In genomic region chr14:60302441-60302840, GRCm38 (mm10) we compare ENCODE assay signal across 26 mouse cellular contexts. TPM values are rescaled to one million over a fixed set of nuclear protein-coding genes. Genes with fewer than 3 reads are reported as not detected.
A peak's percentile ranks its signal among the peaks of the same experiment; 100 is the strongest.
DNase-seq lines count a peak whose midpoint lies in the region; ATAC-seq and TF ChIP-seq lines count a peak whose summit lies in the region.
"Had no signal": no experiment of that assay in that cellular context is flagged by ENCODE, and none has a peak within 500 bp of the region (broad histone marks: within the 10 kb centered on the region; RNA-seq: fewer than 3 reads in every experiment).

No protein-coding gene starts in this region.

- H3K27me3 ChIP-seq in hindbrain, postnatal 0 days (ENCODE audit: insufficient read depth, low read length) = no peaks in the 10 kb centered on the region
- H3K27me3 ChIP-seq in hindbrain, embryonic 14.5 days (ENCODE audit: control insufficient read depth, insufficient read depth, low read length) = no peaks in the 10 kb centered on the region
- no peaks in the 10 kb centered on the region for H3K27me3 ChIP-seq in liver, embryonic 12.5 days (replicated peaks)
- H3K27me3 ChIP-seq: forebrain, embryonic 13.5 days; heart, embryonic 15.5 days; hindbrain, embryonic 15.5 days had no signal

- no peak overlapping the region for H3K27ac ChIP-seq in hindbrain, postnatal 0 days
- H3K27ac ChIP-seq in hindbrain, embryonic 14.5 days = no peak overlapping the region
- peak overlapping the region; percentile 45; the same call in 1 of the 2 replicates for H3K27ac ChIP-seq in bone marrow macrophage, adult 2 months (ENCODE audit: insufficient read depth, low read depth, low read length)
- H3K27ac ChIP-seq in liver, embryonic 12.5 days = no peak overlapping the region
- H3K27ac ChIP-seq: embryonic facial prominence, embryonic 10.5 days; forebrain, embryonic 13.5 days; heart, adult 2 months; heart, embryonic 15.5 days; hindbrain, embryonic 10.5 days; hindbrain, embryonic 15.5 days had no signal

- no peak overlapping the region for H3K9ac ChIP-seq in hindbrain, postnatal 0 days (replicated peaks; ENCODE audit: low read length)
- H3K9ac ChIP-seq in hindbrain, embryonic 14.5 days = no peak overlapping the region
- H3K9ac ChIP-seq in liver, embryonic 12.5 days = no peak overlapping the region
- H3K9ac ChIP-seq: forebrain, embryonic 13.5 days; heart, embryonic 15.5 days; hindbrain, embryonic 15.5 days had no signal

- no peak for TF ChIP-seq POLR2A in bone marrow macrophage, adult 2 months (IDR thresholded peaks at IDR 0.05; ENCODE audit: borderline replicate concordance, low read depth, low read length)

- no peaks in the 10 kb centered on the region for H3K4me1 ChIP-seq in hindbrain, postnatal 0 days (ENCODE audit: insufficient read depth, low read length)
- no peaks in the 10 kb centered on the region for H3K4me1 ChIP-seq in hindbrain, embryonic 14.5 days (replicated peaks; ENCODE audit: control insufficient read depth, insufficient read depth, low read length)
- H3K4me1 ChIP-seq in bone marrow macrophage, adult 2 months (ENCODE audit: control insufficient read depth, insufficient read depth, low read length) = peaks cover 9% of the 10 kb centered on the region
- H3K4me1 ChIP-seq in liver, embryonic 12.5 days = no peaks in the 10 kb centered on the region
- H3K4me1 ChIP-seq: embryonic facial prominence, embryonic 10.5 days; heart, embryonic 15.5 days; hindbrain, embryonic 10.5 days; hindbrain, embryonic 15.5 days had no signal

- no peak for TF ChIP-seq CTCF in hindbrain, postnatal 0 days (IDR thresholded peaks at IDR 0.05; ENCODE audit: low read depth)
- TF ChIP-seq CTCF in bone marrow macrophage, adult 2 months (IDR thresholded peaks at IDR 0.05; ENCODE audit: low read depth, low read length) = no peak

- H3K4me3 ChIP-seq in hindbrain, postnatal 0 days (ENCODE audit: low read length) = no peak overlapping the region
- H3K4me3 ChIP-seq in hindbrain, embryonic 14.5 days (replicated peaks; ENCODE audit: low read length) = no peak overlapping the region
- H3K4me3 ChIP-seq in bone marrow macrophage, adult 2 months (ENCODE audit: insufficient read depth, low read length) = no peak overlapping the region
- no peak overlapping the region for H3K4me3 ChIP-seq in liver, embryonic 12.5 days
- H3K4me3 ChIP-seq: embryonic facial prominence, embryonic 10.5 days; forebrain, embryonic 13.5 days; heart, adult 2 months; heart, embryonic 15.5 days; hindbrain, embryonic 10.5 days; hindbrain, embryonic 15.5 days had no signal

- DNase-seq in cerebellum, postnatal 10 days = peak; percentile 16 to 40
- no peak for DNase-seq in cerebellum, postnatal 4 days (ENCODE audit: low spot score in 2 of 2)
- DNase-seq in hindbrain, postnatal 0 days (ENCODE audit: low spot score) = peak; percentile 33
- no peak for DNase-seq in hindbrain, embryonic 14.5 days (ENCODE audit: low spot score)
- DNase-seq in layer of hippocampus, adult 9-10 months (ENCODE audit: low spot score) = no peak
- DNase-seq: adrenal gland, adult 8-10 months; adrenal gland, postnatal 36 days; B cell, adult 2 months; gastrocnemius, postnatal 36 days; heart, adult 2 months; heart, postnatal 14 days had no signal

- no peak overlapping the region for H3K4me2 ChIP-seq in hindbrain, postnatal 0 days (ENCODE audit: low read depth, low read length)
- no peak overlapping the region for H3K4me2 ChIP-seq in hindbrain, embryonic 14.5 days (replicated peaks)
- no peak overlapping the region for H3K4me2 ChIP-seq in liver, embryonic 12.5 days
- H3K4me2 ChIP-seq: forebrain, embryonic 13.5 days; heart, embryonic 11.5 days; heart, embryonic 15.5 days; hindbrain, embryonic 15.5 days had no signal

- no peaks in the 10 kb centered on the region for H3K9me3 ChIP-seq in hindbrain, postnatal 0 days (ENCODE audit: low read length)
- no peaks in the 10 kb centered on the region for H3K9me3 ChIP-seq in hindbrain, embryonic 14.5 days (ENCODE audit: control insufficient read depth, low read length)
- H3K9me3 ChIP-seq in liver, embryonic 12.5 days (replicated peaks) = no peaks in the 10 kb centered on the region
- H3K9me3 ChIP-seq: embryonic facial prominence, embryonic 10.5 days; forebrain, embryonic 13.5 days; G1E; heart, embryonic 15.5 days; hindbrain, embryonic 10.5 days; hindbrain, embryonic 15.5 days had no signal

- WGBS in hindbrain, postnatal 0 days = 55% methylated on average over 4 of the region's 4 CpGs
- 63% methylated on average over 4 of the region's 4 CpGs for WGBS in hindbrain, embryonic 14.5 days
- WGBS in liver, embryonic 12.5 days (ENCODE audit: insufficient replicate concordance) = 77% methylated on average over 4 of the region's 4 CpGs

- H3K36me3 ChIP-seq in hindbrain, postnatal 0 days (ENCODE audit: insufficient read depth, low read length) = peaks cover 4% of the 10 kb centered on the region; the same call in 1 of the 2 replicates
- H3K36me3 ChIP-seq in hindbrain, embryonic 14.5 days (replicated peaks; ENCODE audit: control insufficient read depth, insufficient read depth) = peaks cover 33% of the 10 kb centered on the region
- peaks cover 46% of the 10 kb centered on the region for H3K36me3 ChIP-seq in liver, embryonic 12.5 days

- ATAC-seq in hindbrain, postnatal 0 days = no peak
- ATAC-seq in hindbrain, embryonic 14.5 days (ENCODE audit: low FRiP score) = no peak
- ATAC-seq in granulocyte monocyte progenitor cell, adult 5-6 weeks (replicated peaks; ENCODE audit: poor library complexity, severe bottlenecking) = peak; percentile 14; the same call in 1 of the 2 replicates
- ATAC-seq in liver, embryonic 12.5 days = no peak
- ATAC-seq: CD4-positive, CD25-positive, alpha-beta regulatory T cell, adult 4 months; forebrain, embryonic 13.5 days; inflammation-experienced regulatory T-cells, adult 6 months had no signal

RNA-seq across cellular contexts. Expression of gene Mtmr6, which starts 37.4 kb away (rescaled TPM):
- total RNA-seq in hindbrain, postnatal 0 days (2014; rRNA removed) = 28.5 and 36.7 TPM in 2 replicates
- polyA plus RNA-seq in hindbrain, postnatal 0 days (2015; fragmentation: Nextera tagmentation; extraction: Ambion mirVana) = 51.6 and 55.5 TPM in 2 replicates
- 66.9 and 70.5 TPM in 2 replicates for polyA plus RNA-seq in hindbrain, embryonic 14.5 days (2014; fragmentation: Nextera tagmentation; extraction: Ambion mirVana)
- 122 and 129 TPM in 2 replicates for polyA plus RNA-seq in bone marrow macrophage, adult 2 months (2012; ENCODE audit: insufficient read depth, insufficient read length, missing spikeins)
- total RNA-seq in granulocyte monocyte progenitor cell, adult 5-6 weeks (2014; fragmentation: Nextera tagmentation) = 32.9 and 36.1 TPM in 2 replicates
- total RNA-seq in granulocyte monocyte progenitor cell, adult 5-6 weeks (2017) = 69.7 and 70.7 TPM in 2 replicates
- polyA plus RNA-seq in liver, embryonic 12.5 days (2016; fragmentation: Nextera tagmentation; extraction: Ambion mirVana) = 16.7 and 17.9 TPM in 2 replicates

RNA-seq across cellular contexts. Expression of gene Gm49336, which starts 51.1 kb away (rescaled TPM):
- 78.3 and 85.9 TPM in 2 replicates for total RNA-seq in hindbrain, postnatal 0 days (2014; rRNA removed)
- 32.0 and 33.1 TPM in 2 replicates for polyA plus RNA-seq in hindbrain, postnatal 0 days (2015; fragmentation: Nextera tagmentation; extraction: Ambion mirVana)
- 71.0 and 77.8 TPM in 2 replicates for polyA plus RNA-seq in hindbrain, embryonic 14.5 days (2014; fragmentation: Nextera tagmentation; extraction: Ambion mirVana)
- polyA plus RNA-seq in bone marrow macrophage, adult 2 months (2012; ENCODE audit: insufficient read depth, insufficient read length, missing spikeins) = 27.7 and 28.0 TPM in 2 replicates
- total RNA-seq in granulocyte monocyte progenitor cell, adult 5-6 weeks (2014; fragmentation: Nextera tagmentation) = 65.9 and 67.1 TPM in 2 replicates
- 96.8 and 138 TPM in 2 replicates for total RNA-seq in granulocyte monocyte progenitor cell, adult 5-6 weeks (2017)
- 50.9 and 53.1 TPM in 2 replicates for polyA plus RNA-seq in liver, embryonic 12.5 days (2016; fragmentation: Nextera tagmentation; extraction: Ambion mirVana)

RNA-seq across cellular contexts. Expression of gene Nupl1, which starts 51.2 kb away (rescaled TPM):
- total RNA-seq in hindbrain, postnatal 0 days (2014; rRNA removed) = 0.99 TPM in 1 of 2 replicates, not detected in the other
- 0.16 TPM in 1 of 2 replicates, not detected in the other for polyA plus RNA-seq in hindbrain, postnatal 0 days (2015; fragmentation: Nextera tagmentation; extraction: Ambion mirVana)
- polyA plus RNA-seq in hindbrain, embryonic 14.5 days (2014; fragmentation: Nextera tagmentation; extraction: Ambion mirVana) = 0.21 TPM in 1 of 2 replicates, not detected in the other
- polyA plus RNA-seq in bone marrow macrophage, adult 2 months (2012; ENCODE audit: insufficient read depth, insufficient read length, missing spikeins) = not detected in 2 replicates
- not detected in 2 replicates for total RNA-seq in granulocyte monocyte progenitor cell, adult 5-6 weeks (2014; fragmentation: Nextera tagmentation)
- not detected in 2 replicates for total RNA-seq in granulocyte monocyte progenitor cell, adult 5-6 weeks (2017)
- not detected in 2 replicates for polyA plus RNA-seq in liver, embryonic 12.5 days (2016; fragmentation: Nextera tagmentation; extraction: Ambion mirVana)
- total RNA-seq: adrenal gland, postnatal 36 days; gastrocnemius, adult 8-10 months; gastrocnemius, postnatal 36 days; heart, adult 2 months had no signal
- polyA plus RNA-seq: cerebellum, adult 2 months; embryonic facial prominence, embryonic 10.5 days; embryonic facial prominence, embryonic 14.5 days; G1E; heart, adult 2 months; heart, embryonic 11.5 days; heart, embryonic 15.5 days; inflammation-experienced regulatory T-cells, adult 6 months had no signal

Comparison
In these comparisons a context has a peak if more than half of its experiments do, and no peak if none do; other contexts are left out.
1. DNase-seq: peak in cerebellum, postnatal 10 days (2 of 2) and hindbrain, postnatal 0 days (single experiment); none in cerebellum, postnatal 4 days (0 of 2), hindbrain, embryonic 14.5 days (single experiment) and layer of hippocampus, adult 9-10 months (single experiment).